Mouse (Mus musculus): ENCODE results near the gene Ppp4r1. TPM values are rescaled to one million over a fixed set of nuclear protein-coding genes. Genes with fewer than 3 reads are reported as not detected.

Gene Ppp4r1
- total RNA-seq, 1 experiment from 2014 or later = 60.4 TPM

DNA sequence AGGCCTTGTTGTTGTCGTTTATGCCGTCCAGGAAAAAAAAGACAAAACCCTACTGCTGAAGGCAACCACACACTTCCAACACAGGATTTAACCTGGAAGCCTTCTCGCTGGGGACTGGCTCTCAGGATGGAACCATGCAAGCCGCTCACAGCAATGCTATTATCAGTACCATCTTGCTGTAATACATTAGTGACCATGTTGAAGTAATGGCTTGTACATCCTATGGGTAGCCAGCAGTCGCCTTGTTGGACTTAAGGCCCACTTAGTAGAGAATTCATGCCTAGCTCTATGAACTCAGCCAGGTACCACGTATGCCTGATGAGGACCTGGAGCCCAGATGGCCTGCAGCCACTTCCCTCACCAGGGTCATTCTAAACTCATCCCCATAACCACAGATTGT lies 63.0 kb downstream of the Ppp4r1 start:
- no peak for ATAC-seq (replicated peaks; ENCODE audit: low read depth, poor library complexity, severe bottlenecking)

DNA sequence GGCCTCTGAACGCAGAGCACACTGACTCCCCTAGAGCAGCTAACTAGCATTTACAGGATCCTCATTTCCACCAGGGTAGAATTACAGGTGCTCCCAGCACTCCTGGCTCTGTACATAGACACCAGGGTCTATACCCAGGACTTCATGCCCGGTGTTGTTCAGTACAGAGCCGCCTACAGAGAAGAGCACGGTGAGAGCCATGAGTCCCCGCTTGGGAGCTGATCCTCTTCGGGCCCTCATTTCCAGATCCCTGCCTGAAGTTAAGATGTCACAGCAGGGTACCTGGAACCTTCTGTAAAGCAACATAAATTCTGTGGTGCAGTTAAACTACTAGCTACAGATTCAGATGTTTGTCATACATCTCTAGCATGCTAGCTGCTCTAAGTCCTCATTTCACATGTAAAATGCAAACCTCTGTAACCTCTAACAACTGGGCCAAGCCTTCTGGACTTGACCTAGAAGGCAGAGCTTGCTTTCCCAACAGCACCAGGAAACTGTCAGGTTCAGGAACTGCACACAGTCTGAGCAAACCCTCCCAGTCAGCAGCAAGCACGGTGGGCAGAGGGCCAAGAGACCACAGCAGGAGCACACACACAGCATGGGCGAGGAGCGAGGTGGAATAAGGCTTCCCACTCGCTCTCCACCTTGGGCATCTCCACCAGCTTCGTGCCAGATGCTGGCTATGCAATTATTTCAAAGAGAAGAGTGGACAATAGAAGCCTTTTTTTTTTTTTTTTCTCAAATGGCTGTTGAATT lies 65.5 kb downstream of the Ppp4r1 start:
- ATAC-seq (replicated peaks; ENCODE audit: low read depth, poor library complexity, severe bottlenecking) = no peak

DNA sequence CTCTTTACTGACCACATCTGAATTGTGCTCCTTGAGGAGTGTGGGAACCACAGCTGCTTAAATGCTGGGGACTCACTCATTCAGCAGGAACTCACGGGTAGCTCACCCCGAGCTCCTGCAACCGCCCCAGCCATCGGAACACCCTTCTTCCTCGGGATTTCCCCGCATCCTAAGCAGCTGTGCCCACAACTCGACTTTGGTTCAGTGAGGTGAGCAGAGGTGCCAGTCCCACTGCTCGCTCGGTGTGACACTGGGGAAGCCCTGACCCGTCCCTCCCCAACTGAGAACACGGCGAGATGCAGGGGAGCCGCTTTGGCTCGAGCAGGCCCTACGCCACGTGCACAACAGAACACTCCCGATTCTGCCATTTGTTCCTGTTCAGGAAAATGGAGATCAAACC lies 68.1 kb downstream of the Ppp4r1 start:
- ATAC-seq (replicated peaks; ENCODE audit: low read depth, poor library complexity, severe bottlenecking) = no peak

DNA sequence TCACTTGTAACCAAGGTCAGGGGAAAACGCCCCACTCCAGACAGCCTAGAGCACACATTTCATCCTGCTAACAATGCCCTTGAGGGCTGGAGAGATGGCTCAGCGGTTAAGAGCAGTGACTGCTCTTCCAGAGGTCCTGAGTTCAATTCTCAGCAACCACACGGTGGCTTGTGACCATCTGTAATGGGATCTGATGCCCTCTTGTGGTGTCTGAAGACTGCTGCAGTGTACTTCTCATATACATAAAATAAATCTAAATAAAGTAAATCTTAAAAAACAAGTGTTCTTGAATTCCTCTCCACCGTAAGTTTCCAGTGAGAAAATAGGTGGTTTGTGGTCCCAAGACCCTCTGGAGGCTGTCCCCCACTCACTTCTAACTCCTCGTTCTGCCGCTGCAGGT lies 69.4 kb downstream of the Ppp4r1 start:
- ATAC-seq (replicated peaks; ENCODE audit: low read depth, poor library complexity, severe bottlenecking) = no peak

DNA sequence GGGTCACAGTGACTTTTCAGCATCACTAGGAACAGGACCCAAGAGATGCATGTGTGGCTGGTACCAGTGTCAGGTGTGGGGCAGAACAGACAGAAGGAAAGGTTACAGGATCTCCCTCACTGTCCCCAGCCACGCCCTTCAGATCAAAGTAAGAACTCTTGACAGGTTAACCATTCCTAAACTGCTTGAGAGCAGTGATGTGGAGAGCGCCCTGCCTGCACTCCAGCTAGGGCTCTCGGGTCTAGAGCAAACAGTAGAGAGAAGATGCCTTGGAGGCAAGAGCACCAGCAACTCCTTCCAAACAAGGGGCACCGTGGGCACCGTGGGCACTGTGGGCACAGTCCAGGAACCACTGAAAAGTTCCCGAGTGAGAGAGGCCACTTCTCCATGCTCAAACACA lies 71.0 kb downstream of the Ppp4r1 start:
- no peak for ATAC-seq (replicated peaks; ENCODE audit: low read depth, poor library complexity, severe bottlenecking)

DNA sequence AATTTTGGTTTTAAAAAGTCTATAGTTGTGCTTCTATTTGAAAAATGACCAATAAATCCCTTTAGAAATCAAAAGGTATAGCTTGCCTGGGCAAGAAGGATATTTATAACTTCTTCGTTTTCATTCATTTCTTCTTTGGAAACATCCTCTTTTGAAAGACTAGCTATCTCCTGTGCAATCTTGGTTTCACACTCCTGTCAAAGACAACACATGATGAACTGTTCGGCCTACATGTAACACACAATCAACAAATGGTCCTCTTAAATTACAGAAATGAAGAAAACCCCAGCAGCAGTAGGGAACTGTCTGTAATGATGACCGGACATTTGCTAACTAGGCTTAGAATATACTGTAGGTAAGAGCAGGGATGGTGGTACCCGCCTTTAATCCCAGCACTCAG lies 71.6 kb downstream of the Ppp4r1 start:
- ATAC-seq (replicated peaks; ENCODE audit: low read depth, poor library complexity, severe bottlenecking) = no peak

DNA sequence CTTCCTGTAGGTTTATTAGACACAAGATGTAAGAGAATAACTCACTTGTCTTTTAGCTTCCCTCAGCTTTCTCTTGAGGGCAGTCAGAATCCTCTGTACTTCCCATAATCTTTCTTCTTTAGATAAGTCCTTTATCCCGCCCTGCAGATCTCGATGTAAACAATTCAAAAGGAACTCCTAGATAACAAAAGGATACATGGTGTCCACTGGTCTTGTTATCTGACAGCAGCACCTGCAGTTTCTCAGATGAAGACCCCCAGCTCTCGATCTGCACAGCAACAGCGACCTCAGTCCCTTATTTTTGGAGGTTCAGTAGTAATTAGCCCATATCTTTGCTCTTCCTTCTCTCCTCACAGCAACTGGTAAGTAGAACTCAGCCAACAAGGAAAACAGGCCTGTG lies 75.2 kb downstream of the Ppp4r1 start:
- peak; percentile 30; the same call in 1 of the 2 replicates for ATAC-seq (replicated peaks; ENCODE audit: low read depth, poor library complexity, severe bottlenecking)

DNA sequence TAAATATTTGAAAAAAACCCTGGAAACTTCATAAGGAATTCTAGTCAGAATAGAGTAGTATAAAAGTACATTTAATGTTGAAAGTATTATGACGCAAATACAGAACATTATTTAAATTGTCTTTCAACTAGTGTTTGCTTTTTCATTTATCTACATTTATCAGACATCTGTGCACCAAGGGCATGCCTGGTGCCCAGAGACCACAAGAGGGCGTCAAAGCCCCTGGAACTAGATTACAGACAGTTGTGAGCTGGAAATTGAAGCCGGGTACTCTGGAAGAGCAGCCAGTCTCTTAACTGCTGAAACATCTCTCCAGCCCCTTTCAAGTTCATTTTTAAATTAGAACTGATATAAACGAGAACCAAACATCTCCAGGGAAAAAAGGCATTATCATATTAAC lies 80.2 kb downstream of the Ppp4r1 start:
- peak; percentile 64 for ATAC-seq (replicated peaks; ENCODE audit: low read depth, poor library complexity, severe bottlenecking)

DNA sequence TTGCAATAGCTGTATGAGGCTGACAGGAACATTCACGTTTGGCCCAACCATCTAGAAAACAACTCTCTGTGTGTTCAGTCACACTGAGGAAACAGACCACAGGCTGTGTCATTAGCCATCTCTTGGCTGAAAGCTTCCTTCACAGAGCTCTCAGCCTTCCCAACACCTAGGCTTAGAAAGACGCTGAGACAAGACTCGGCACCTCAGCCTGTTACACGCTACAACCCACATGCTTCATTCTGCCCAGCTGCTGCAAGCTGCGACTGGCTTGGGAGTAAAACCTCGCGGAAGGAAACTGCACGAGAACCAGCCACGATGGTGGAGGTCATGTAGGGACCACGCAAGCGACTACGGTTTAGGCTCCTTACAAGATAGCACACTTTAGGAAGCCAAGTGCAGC lies 81.5 kb downstream of the Ppp4r1 start:
- no peak for ATAC-seq (replicated peaks; ENCODE audit: low read depth, poor library complexity, severe bottlenecking)

DNA sequence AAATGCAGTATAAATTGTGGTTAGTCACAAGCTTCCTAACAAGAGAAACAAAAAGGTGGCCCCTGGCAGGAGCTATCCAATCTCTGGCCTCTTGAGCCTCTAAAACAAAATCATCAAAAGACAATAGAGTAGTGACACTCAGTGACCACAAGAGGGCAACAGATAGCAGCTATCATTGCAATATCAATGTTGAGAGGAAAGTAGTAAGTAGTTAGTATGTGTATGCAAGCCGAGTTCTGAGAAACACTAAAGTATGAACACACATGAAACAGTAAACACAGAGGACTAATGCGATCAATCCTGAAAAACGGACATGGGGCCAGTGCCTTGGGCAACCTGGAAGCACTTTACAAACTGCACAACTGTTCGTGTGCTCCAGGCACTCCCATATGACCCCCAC lies 82.4 kb downstream of the Ppp4r1 start:
- ATAC-seq (replicated peaks; ENCODE audit: low read depth, poor library complexity, severe bottlenecking) = peak; percentile 84

DNA sequence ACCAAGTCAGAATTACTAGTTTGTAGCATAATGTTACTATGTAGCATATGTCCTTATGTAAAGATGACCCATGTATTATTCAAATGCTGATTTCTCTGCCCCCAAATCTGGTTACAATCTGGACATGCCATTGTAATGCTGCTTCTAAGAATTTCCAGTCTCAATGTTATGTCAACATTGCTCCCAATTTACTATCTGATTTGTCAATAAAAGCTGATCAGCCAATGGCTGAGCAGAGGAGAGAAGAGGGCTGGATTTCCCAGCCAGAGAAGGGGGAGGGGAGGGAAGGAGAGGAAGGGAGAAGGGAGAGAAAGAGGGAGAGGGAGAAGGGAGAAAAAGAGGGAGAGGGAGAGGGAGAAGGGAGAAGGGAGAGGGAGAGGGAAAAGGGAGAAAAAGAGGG lies 82.9 kb downstream of the Ppp4r1 start:
- ATAC-seq (replicated peaks; ENCODE audit: low read depth, poor library complexity, severe bottlenecking) = no peak

DNA sequence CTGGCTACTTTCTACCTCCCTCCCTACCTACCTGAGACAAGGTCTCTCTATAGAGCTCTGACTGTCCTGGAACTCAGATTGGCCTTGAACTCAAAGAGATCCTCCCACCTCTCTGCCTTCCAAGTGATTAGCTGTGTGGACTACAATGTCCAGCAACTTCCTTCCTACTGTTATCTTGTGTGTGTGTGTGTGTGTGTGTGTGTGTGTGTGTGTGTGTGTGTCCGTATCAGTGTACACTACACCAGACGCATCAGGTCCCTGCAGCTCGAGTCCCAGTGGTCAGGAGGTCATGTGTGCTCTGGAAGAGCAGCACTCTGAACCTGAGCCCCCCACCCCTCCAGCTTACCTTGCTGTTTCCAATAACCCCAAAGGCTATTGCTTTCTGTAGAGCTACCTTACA lies 83.8 kb downstream of the Ppp4r1 start:
- ATAC-seq (replicated peaks; ENCODE audit: low read depth, poor library complexity, severe bottlenecking) = no peak

DNA sequence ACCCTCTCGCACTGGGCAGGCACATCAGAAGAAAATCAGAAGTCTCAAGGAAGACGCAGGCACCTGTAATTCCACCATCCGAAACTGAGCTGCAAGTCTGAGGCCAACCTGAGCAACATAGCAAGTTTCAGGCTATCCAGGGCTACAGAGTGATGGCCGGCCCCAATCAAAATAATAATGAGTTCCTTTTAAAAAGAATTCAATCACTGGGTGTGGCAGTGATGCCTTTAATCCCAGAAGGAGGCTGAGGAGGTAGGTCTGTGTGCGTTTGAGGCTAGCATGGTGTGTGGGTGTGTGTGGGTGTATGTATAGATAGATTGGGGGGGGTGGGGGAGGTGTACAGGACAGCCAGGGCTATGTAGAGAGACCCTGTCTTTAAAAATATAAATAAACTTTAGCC lies 85.6 kb downstream of the Ppp4r1 start:
- ATAC-seq (replicated peaks; ENCODE audit: low read depth, poor library complexity, severe bottlenecking) = no peak

DNA sequence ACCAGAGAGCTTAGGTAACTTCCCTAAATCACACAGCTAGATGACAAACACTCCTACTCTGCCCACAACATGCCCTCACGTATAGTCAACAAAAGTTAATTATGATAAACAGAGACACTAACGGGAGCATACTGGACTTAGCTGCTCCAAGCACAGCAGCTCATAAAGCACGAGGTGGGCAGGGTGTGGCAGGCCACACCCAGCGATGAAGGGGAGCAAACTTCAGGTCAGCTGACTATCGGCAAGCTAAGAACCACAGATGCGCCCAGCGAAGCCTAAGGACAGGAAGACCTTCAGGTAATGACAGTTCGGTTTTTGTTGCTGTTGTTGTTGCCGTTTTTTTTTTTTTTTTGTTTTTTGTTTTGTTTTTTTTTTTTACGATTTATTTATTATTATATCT lies 87.3 kb downstream of the Ppp4r1 start:
- ATAC-seq (replicated peaks; ENCODE audit: low read depth, poor library complexity, severe bottlenecking) = no peak

DNA sequence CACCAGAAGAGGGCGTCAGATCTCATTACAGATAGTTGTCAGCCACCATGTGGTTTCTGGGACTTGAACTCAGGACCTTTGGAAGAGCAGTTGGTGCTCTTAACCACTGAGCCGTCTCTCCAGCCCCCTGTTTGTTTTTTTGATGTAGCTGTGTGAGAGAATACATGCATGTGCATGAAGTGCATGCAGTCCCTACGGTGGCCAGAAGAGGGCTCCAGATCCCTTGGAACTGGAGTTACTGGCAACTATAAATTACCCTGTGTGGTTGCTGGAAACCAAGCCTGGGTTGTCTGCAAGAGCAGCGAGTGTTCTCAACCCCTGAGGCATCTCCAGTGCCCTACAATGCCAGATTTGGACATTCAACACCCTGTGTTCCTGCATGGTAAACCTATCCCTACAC lies 87.8 kb downstream of the Ppp4r1 start:
- peak; percentile 71 for ATAC-seq (replicated peaks; ENCODE audit: low read depth, poor library complexity, severe bottlenecking)

DNA sequence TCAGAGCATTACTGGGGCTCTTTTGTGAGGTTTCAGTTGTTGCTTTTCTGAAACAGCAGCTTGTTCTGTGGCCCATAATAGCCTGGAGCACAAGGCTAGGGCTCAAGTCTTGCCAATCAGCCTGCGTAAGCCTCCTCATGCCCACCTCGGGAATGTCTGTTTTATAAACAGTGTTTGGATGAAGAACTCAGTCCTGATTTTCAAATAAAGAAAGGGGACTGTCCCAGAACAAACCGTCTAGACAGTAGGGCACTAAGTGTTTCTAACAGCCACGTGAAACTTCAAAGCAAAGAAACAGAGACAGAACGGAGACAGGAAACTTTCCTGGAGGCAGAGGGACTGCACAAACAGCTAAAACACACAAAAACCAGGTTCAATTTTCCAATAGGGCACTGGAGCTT lies 89.3 kb downstream of the Ppp4r1 start:
- no peak for ATAC-seq (replicated peaks; ENCODE audit: low read depth, poor library complexity, severe bottlenecking)

DNA sequence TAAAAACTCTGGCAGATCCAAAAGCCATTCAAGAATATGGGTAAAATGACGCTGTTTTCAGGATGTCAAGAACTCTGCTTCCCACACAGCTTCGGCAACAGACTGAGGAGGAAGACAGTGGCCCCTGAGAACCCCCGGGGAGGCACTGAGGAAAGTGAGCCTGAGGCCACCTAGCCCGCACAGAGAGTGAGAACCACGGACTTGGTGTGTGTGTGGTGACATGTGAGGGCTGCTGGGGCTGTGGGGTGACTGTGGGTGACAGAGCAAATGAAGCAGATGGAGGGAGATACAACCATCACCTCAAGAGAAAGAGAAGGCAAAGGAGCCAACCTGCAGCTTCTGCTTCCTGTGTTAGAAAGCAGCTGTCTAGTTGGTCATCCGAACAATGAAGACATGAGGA lies 89.7 kb downstream of the Ppp4r1 start:
- ATAC-seq (replicated peaks; ENCODE audit: low read depth, poor library complexity, severe bottlenecking) = no peak

DNA sequence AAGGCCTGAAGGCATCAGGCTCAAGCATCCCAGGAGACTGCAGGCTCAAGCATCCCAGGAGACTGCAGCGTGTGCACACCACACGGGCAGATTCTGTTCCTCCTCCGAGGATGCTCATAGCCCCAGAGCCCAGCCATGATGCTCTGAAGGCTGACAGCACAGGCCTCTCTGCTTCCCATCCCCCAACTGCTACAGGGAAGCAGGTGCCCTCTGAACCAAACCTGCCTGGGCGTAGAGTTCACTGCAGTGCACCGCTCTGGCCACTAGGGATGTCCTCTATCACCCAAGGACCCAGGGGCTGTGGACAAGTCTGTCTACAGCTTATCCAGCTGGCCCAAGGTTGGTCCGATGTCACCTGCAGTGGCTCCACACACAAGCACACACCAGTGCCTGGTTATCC lies 90.3 kb downstream of the Ppp4r1 start:
- ATAC-seq (replicated peaks; ENCODE audit: low read depth, poor library complexity, severe bottlenecking) = peak; percentile 78

DNA sequence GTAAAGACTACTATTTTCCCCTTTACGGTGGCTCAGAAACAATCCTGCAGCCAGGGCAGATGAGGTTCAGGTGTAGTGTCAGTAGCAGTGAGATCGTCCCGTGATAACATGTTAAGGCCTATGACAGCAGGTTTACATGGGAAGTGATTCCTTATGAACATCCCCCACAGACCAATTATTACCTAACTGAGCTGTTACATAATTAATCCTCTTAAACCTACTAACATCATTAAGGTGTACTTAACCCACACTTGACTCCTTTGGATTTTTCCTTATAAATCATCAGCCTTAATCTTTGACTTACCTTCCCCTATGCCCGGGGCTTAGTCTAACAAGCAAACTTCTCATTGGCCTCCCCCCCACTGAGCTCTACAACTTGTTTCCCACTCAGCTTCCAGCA lies 90.8 kb downstream of the Ppp4r1 start:
- no peak for ATAC-seq (replicated peaks; ENCODE audit: low read depth, poor library complexity, severe bottlenecking)

DNA sequence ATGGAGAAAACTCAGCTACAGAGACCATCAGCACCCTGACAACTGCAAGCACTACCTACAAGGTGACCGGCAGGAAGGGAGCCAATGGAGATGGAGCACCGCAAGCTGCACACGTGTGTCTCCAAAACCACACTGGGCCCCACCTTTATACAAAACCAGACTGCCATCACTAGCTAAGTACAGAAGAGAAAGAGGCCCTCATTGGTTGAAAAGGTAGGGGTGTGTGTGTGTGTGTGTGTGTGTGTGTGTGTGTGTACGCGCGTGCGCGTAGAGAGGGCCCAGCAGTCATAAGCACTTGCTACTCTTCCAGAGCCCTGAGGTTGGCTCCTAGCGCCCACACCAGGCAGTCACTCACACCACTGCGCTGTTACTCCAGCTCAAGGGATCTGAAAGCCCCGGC lies 91.5 kb downstream of the Ppp4r1 start:
- no peak for ATAC-seq (replicated peaks; ENCODE audit: low read depth, poor library complexity, severe bottlenecking)

DNA sequence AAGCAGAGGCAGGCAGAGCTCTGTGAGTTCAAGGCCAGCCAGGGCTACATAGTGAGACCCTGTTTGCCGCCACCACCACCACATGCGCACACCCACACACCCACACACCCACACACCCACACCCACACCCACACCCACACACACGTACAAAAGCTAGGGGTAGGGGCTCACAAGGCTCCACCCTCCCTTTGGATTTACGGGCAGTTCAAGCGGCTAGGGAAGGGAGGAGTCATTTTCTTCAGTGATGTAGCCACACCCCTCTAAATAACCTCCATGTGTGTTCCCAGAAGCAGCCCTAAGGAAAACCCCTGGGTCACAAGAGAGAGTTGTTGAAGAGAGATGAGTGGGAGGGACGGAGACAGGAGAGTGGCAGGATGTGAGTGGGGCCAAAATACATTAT lies 94.7 kb downstream of the Ppp4r1 start:
- no peak for ATAC-seq (replicated peaks; ENCODE audit: low read depth, poor library complexity, severe bottlenecking)

DNA sequence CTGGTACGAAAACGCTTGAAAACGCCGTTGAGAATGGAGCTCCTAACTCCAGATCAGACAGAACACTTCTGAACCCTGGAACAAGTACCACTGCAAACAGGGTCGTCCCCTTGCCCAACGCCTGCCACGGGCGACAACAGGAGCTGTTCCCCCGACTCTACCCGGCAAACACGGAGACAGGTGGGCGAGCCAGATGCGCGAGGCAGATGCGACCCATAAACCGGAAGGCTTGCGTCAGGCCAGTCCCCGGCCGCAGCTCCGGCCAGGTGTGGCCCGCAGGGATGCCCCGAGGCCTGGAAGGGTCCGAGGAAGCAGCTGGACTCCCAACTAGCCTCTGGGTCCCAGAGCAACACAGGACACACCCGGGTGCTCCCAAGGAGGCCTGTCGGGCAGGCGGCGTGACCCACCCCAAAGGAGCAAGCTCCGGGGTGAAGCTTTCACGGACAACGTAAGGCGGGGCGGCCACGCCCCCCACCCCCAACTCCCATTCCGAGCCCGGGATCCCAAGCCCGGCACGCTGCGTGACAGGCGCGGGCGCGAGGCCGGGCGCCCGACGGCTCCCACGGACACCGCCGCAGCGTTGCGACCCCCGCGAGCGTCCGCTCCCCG lies 101.8 kb downstream of the Ppp4r1 start:
- no peak for ATAC-seq (replicated peaks; ENCODE audit: low read depth, poor library complexity, severe bottlenecking)
